Mouse (Mus musculus) liver, embryonic 16.5 days (tissue): ENCODE measurements around the gene Grip2. TPM values are rescaled to one million over a fixed set of nuclear protein-coding genes. Genes with fewer than 3 reads are reported as not detected.

Source experiments
- ATAC-seq: fragments of 200-750 bp; cut with Nextera tagmentation; 2 replicates; pipeline ENCODE4 v1.8.0; 2017; ENCODE audit warnings: low read depth, mild to moderate bottlenecking, moderate number of reproducible peaks, moderate library complexity
- H3K27ac ChIP-seq: fragments of 300-500 bp; sonication (generic); 2 replicates; pipeline ENCODE4 v1.5.1; 2014; ENCODE audit warnings: mild to moderate bottlenecking, low read length
- H3K27me3 ChIP-seq: fragments of 300-500 bp; sonication (generic); 2 replicates; pipeline ENCODE4 v1.6.1; 2014; ENCODE audit warnings: low read depth, low read length, mixed read lengths; ENCODE audit not compliant: control insufficient read depth, insufficient read depth
- H3K36me3 ChIP-seq: fragments of 300-500 bp; sonication (generic); 2 replicates; pipeline ENCODE4 v1.6.1; 2014; ENCODE audit warnings: mild to moderate bottlenecking; ENCODE audit not compliant: control insufficient read depth, insufficient read depth
- H3K4me1 ChIP-seq: fragments of 300-500 bp; sonication (generic); 2 replicates; pipeline ENCODE4 v1.6.1; 2014; ENCODE audit warnings: low read depth, low read length, mixed read lengths; ENCODE audit not compliant: control insufficient read depth
- H3K4me2 ChIP-seq: fragments of 300-500 bp; sonication (generic); 2 replicates; pipeline ENCODE4 v1.6.1; 2014; ENCODE audit warnings: low read depth, low read length, mixed read lengths
- H3K4me3 ChIP-seq: fragments of 300-500 bp; sonication (generic); 2 replicates; pipeline ENCODE4 v1.5.1; 2014; ENCODE audit warnings: low read depth, mild to moderate bottlenecking, low read length
- H3K9ac ChIP-seq: fragments of 300-500 bp; sonication (generic); 2 replicates; pipeline ENCODE4 v1.6.1; 2014; ENCODE audit warnings: low read depth, low read length
- H3K9me3 ChIP-seq: fragments of 300-500 bp; sonication (generic); replicated peaks from 2 replicates; pipeline ENCODE4 v1.6.1; 2016; ENCODE audit warnings: low read length; ENCODE audit not compliant: control insufficient read depth
- WGBS: fragments of 180-500 bp; shearing (Covaris S2); extraction: QIAGEN DNeasy Blood & Tissue Kit; methylation state at CpG from one replicate; pipeline ENCODE4 v1.1.7; 2014; ENCODE audit not compliant: insufficient replicate concordance; 5-methylcytosine and 5-hydroxymethylcytosine counted together
- polyA plus RNA-seq: library from polyadenylated mRNA; unstranded; fragments of >200 nt; fragmentation: Nextera tagmentation; extraction: Ambion mirVana; gene quantifications from 2 replicates; pipeline ENCODE4 v1.2.1, GENCODE M21; 2015

Gene Grip2
- polyA plus RNA-seq, 1 experiment from 2014 or later = 0.09 TPM

GRCm38 (mm10) chr6:91718603-91719002 is 108.4 kb downstream of the Grip2 start:
- H3K9me3 ChIP-seq = no peaks in the 10 kb centered on the region
- H3K27me3 ChIP-seq = no peaks in the 10 kb centered on the region
- peak overlapping the region; percentile 85 for H3K27ac ChIP-seq
- H3K4me2 ChIP-seq = no peak overlapping the region
- WGBS = 57% methylated on average over 3 of the region's 3 CpGs
- 0 out of 2 replicates have a peak overlapping the region, but pooled peaks have one; percentile 11 for H3K9ac ChIP-seq
- peaks cover 5% of the 10 kb centered on the region for H3K36me3 ChIP-seq
- no peak for ATAC-seq
- peaks cover 3% of the 10 kb centered on the region for H3K4me1 ChIP-seq
- no peak overlapping the region for H3K4me3 ChIP-seq

DNA sequence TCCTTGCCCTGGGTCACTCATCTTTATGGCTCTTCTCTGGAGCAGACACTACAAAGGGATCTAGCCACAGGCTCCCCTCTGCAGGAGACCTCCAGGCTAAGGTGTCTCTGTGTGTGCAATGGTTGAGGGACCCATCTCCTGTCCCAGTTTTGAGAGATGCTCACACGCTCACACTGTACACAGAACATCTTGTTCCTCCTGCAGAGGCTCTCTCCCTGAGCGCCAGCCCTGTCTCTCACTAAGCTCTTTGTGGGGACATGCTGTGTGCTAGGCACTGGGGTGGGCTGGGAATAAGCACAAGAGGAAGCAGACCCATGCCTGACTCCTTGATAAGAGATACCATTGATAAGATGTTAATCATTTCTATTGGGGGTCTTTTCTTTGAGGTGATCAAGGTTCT is 109.0 kb downstream of the Grip2 start:
- peaks cover 7% of the 10 kb centered on the region for H3K4me1 ChIP-seq
- H3K4me3 ChIP-seq = no peak overlapping the region
- no peak for ATAC-seq
- no peaks in the 10 kb centered on the region for H3K36me3 ChIP-seq
- no peaks in the 10 kb centered on the region for H3K9me3 ChIP-seq
- H3K9ac ChIP-seq = no peak overlapping the region
- no peaks in the 10 kb centered on the region for H3K27me3 ChIP-seq
- H3K4me2 ChIP-seq = no peak overlapping the region
- H3K27ac ChIP-seq = peak overlapping the region; percentile 85
- 63% methylated on average over 2 of the region's 2 CpGs for WGBS

DNA sequence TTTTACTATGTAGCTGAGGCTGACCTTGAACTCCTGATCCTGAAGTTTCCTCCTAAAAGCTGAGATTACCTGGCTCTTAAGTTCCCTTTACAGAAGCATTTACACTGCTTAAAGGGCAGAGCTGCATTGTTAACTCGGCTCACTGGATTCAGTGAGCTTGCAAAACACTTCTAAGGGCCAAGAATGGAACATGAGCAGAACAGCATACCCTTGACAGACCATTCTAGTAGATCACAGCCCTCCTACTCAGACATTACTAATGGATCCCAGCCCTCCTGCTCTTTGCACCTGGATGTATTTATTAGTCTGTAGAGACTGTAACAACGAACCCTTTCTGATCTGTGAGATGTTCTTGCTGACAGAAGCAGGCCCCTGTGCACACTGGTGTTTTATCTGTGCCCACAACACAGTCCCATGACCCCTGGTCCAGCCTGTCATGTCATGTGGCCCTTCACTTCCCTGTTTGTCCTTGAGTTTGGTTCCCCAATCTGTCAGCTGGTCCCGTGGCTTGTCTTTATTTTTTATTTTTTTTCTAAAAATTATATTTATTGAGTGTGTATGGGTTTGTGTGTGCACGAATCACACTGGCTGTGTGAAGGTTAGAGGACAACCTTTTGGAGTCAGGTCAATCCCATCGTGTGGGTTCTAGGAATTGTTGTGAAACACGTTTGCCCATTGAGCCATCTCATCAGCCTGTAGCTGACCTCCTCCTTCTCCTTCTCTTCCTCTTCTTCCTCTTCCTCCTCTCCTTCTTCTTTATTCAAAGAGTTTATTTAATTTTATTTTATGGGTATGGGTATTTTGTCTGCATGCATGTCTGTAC is 110.9 kb downstream of the Grip2 start:
- peak overlapping the region; percentile 61 for H3K27ac ChIP-seq

GRCm38 (mm10) chr6:91715023-91715422 is 112.0 kb downstream of the Grip2 start:
- Histone ChIP-seq H3K4me3 (no peak overlapping the region), H3K27ac (no peak overlapping the region), H3K4me1 (peaks cover 23% of the 10 kb centered on the region), H3K9ac (no peak overlapping the region), H3K36me3 (no peaks in the 10 kb centered on the region), H3K27me3 (no peaks in the 10 kb centered on the region), H3K4me2 (no peak overlapping the region), H3K9me3 (no peaks in the 10 kb centered on the region)
- WGBS = 70% methylated on average over 8 of the region's 8 CpGs
- no peak for ATAC-seq

More for the DNA sequence above, 110.9 kb downstream of the Grip2 start:
- WGBS = 29% methylated on average over 6 of the region's 6 CpGs
- Histone ChIP-seq H3K9me3 (no peaks in the 10 kb centered on the region), H3K9ac (no peak overlapping the region), H3K4me1 (peaks cover 23% of the 10 kb centered on the region), H3K36me3 (no peaks in the 10 kb centered on the region), H3K4me3 (no peak overlapping the region), H3K27me3 (no peaks in the 10 kb centered on the region), H3K4me2 (no peak overlapping the region)
- ATAC-seq = 0 out of 2 replicates have a peak, but pooled peaks have one; percentile 10

- Histone ChIP-seq H3K36me3 (0 out of 2 replicates have a peak, but pooled peaks cover 1% of the 10 kb centered on the region), H3K4me2 (no peak overlapping the region), H3K27ac (peak overlapping the region; percentile 79), H3K27me3 (no peaks in the 10 kb centered on the region), H3K4me1 (peaks cover 20% of the 10 kb centered on the region), H3K4me3 (no peak overlapping the region), H3K9ac (no peak overlapping the region), H3K9me3 (no peaks in the 10 kb centered on the region)
- 37% methylated on average over 5 of the region's 5 CpGs for WGBS
- ATAC-seq = no peak
These were observed 113.6 kb downstream of the Grip2 start for GRCm38 (mm10) chr6:91713370-91713896.

GRCm38 (mm10) chr6:91712855-91713331 is 114.2 kb downstream of the Grip2 start:
- H3K27ac ChIP-seq = peak overlapping the region; percentile 79
- H3K27me3 ChIP-seq = no peaks in the 10 kb centered on the region
- H3K4me1 ChIP-seq = peaks cover 20% of the 10 kb centered on the region
- H3K9me3 ChIP-seq = no peaks in the 10 kb centered on the region
- 0 out of 2 replicates have a peak, but pooled peaks cover 5% of the 10 kb centered on the region for H3K36me3 ChIP-seq
- 12% methylated on average over 10 of the region's 10 CpGs for WGBS
- no peak overlapping the region for H3K9ac ChIP-seq
- H3K4me2 ChIP-seq = no peak overlapping the region
- H3K4me3 ChIP-seq = no peak overlapping the region
- ATAC-seq = peak; percentile 77

GRCm38 (mm10) chr6:91712097-91712854 is 114.8 kb downstream of the Grip2 start:
- Histone ChIP-seq H3K4me3 (no peak overlapping the region), H3K4me2 (no peak overlapping the region), H3K27me3 (no peaks in the 10 kb centered on the region), H3K27ac (peak overlapping the region; percentile 79), H3K9me3 (no peaks in the 10 kb centered on the region), H3K9ac (no peak overlapping the region), H3K36me3 (0 out of 2 replicates have a peak, but pooled peaks cover 5% of the 10 kb centered on the region), H3K4me1 (peaks cover 20% of the 10 kb centered on the region)
- peak; percentile 39 for ATAC-seq
- 24% methylated on average over 4 of the region's 4 CpGs for WGBS
